Mouse (Mus musculus) MEL (cell line): ENCODE measurements around the gene Galntl6.

Experiments
- EP300 ChIP-seq, 2 experiments: IDR thresholded peaks; 2 replicates each; pipeline ENCODE4 v1.6.1; 2011; ENCODE audit warnings: improper control_type of control experiment in 2 of 2, low read length in 2 of 2, low read depth in 1 of 2, mild to moderate bottlenecking in 1 of 2
- JUND ChIP-seq: IDR thresholded peaks from 2 replicates; pipeline ENCODE4 v1.6.1; 2011; ENCODE audit warnings: low read depth, mild to moderate bottlenecking, improper control_type of control experiment, low read length
- MAX ChIP-seq: IDR thresholded peaks from 2 replicates; pipeline ENCODE4 v1.6.1; 2011; ENCODE audit warnings: low read length, improper control_type of control experiment

DNA sequence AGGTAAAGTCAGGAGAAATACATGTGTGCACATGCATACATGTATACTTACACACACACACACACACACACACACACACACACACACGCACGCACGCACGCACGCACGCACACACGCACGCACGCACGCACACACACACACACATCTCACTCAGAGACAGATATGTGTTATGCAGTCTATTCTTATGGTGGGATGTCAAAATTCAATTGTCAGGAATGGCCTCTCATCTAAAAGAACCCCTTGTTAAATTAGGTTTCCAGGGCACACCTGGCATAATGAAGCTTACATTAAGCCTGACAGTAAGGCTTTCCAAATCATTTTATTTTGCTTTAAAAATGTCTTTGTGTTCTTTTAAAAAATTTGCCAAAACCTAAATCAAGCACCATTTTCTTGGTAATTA is 540.5 kb downstream of the Galntl6 start:
- TF ChIP-seq MAX (no peak), JUND (no peak), EP300 (IDR thresholded peaks at IDR 0.05; ENCODE audit: low read depth in 1 of 2, low read length in 2 of 2) (no peak)
